Mouse (Mus musculus) E14TG2a.4 (cell line): ENCODE measurements around the gene Trappc12.

Experiments
- H3K27me3 ChIP-seq: 2 replicates; pipeline ENCODE4 v1.6.1; 2014; ENCODE audit warnings: low read length, control low read depth; ENCODE audit not compliant: insufficient read depth
- H3K36me3 ChIP-seq: 2 replicates; pipeline ENCODE4 v1.6.1; 2014; ENCODE audit warnings: low read length, control low read depth; ENCODE audit not compliant: insufficient read depth
- H3K4me1 ChIP-seq: replicated peaks from 2 replicates; pipeline ENCODE4 v1.6.1; 2014; ENCODE audit warnings: low read depth, low read length, control low read depth
- H3K4me3 ChIP-seq: replicated peaks from 2 replicates; pipeline ENCODE4 v1.5.1; 2014; ENCODE audit warnings: mild to moderate bottlenecking, low read length
- H3K9me3 ChIP-seq: 2 replicates; pipeline ENCODE4 v1.6.1; 2014; ENCODE audit warnings: low read length, control low read depth
- CTCF ChIP-seq: conservative IDR thresholded peaks from 2 replicates; pipeline ENCODE4 v1.5.1; 2014; ENCODE audit warnings: low read length
- NANOG ChIP-seq: IDR thresholded peaks from 2 replicates; pipeline ENCODE4 v1.6.1; 2014; ENCODE audit warnings: borderline replicate concordance, low read length, mixed read lengths
- POU5F1 ChIP-seq: IDR thresholded peaks from 2 replicates; pipeline ENCODE4 v1.6.1; 2014; ENCODE audit warnings: low read length, borderline replicate concordance

Trappc12 gene

GRCm38 (mm10) chr12:28688996-28689395 lies 61.3 kb downstream of the Trappc12 start:
- no peaks in the 10 kb centered on the region for H3K27me3 ChIP-seq
- no peak for TF ChIP-seq CTCF
- no peak for TF ChIP-seq NANOG
- no peak for TF ChIP-seq POU5F1
- peaks cover 12% of the 10 kb centered on the region for H3K4me1 ChIP-seq

GRCm38 (mm10) chr12:28686199-28686879 lies 63.9 kb downstream of the Trappc12 start:
- Histone ChIP-seq H3K4me1 (0 out of 2 replicates have a peak, but pooled peaks cover 5% of the 10 kb centered on the region), H3K36me3 (peaks cover 44% of the 10 kb centered on the region), H3K27me3 (no peaks in the 10 kb centered on the region), H3K4me3 (no peak overlapping the region), H3K9me3 (peaks cover 17% of the 10 kb centered on the region)
- TF ChIP-seq POU5F1 (no peak), NANOG (no peak), CTCF (no peak)

More at GRCm38 (mm10) chr12:28688996-28689395, 61.3 kb downstream of the Trappc12 start:
- peaks cover 47% of the 10 kb centered on the region for H3K36me3 ChIP-seq
- H3K9me3 ChIP-seq, result no peaks in the 10 kb centered on the region
- no peak overlapping the region for H3K4me3 ChIP-seq

GRCm38 (mm10) chr12:28685771-28686170 lies 64.5 kb downstream of the Trappc12 start:
- TF ChIP-seq NANOG (no peak), POU5F1 (no peak), CTCF (no peak)
- no peaks in the 10 kb centered on the region for H3K27me3 ChIP-seq
- peaks cover 17% of the 10 kb centered on the region for H3K9me3 ChIP-seq

GRCm38 (mm10) chr12:28684674-28685073 lies 65.6 kb downstream of the Trappc12 start:
- H3K4me1 ChIP-seq, result 0 out of 2 replicates have a peak, but pooled peaks cover 5% of the 10 kb centered on the region
- no peaks in the 10 kb centered on the region for H3K27me3 ChIP-seq
- H3K9me3 ChIP-seq, result peaks cover 17% of the 10 kb centered on the region
- H3K36me3 ChIP-seq, result peaks cover 44% of the 10 kb centered on the region
- H3K4me3 ChIP-seq, result no peak overlapping the region
- no peak for TF ChIP-seq CTCF
- TF ChIP-seq NANOG, result no peak
- no peak for TF ChIP-seq POU5F1

More at GRCm38 (mm10) chr12:28685771-28686170, 64.5 kb downstream of the Trappc12 start:
- Histone ChIP-seq H3K4me3 (no peak overlapping the region), H3K36me3 (peaks cover 44% of the 10 kb centered on the region), H3K4me1 (0 out of 2 replicates have a peak, but pooled peaks cover 5% of the 10 kb centered on the region)

GRCm38 (mm10) chr12:28675925-28676209 lies 74.4 kb downstream of the Trappc12 start:
- Histone ChIP-seq H3K36me3 (peaks cover 32% of the 10 kb centered on the region), H3K9me3 (no peaks in the 10 kb centered on the region; the same call in 1 of the 2 replicates), H3K4me3 (peak overlapping the region; percentile 80), H3K27me3 (no peaks in the 10 kb centered on the region), H3K4me1 (peaks cover 30% of the 10 kb centered on the region)
- no peak for TF ChIP-seq POU5F1
- TF ChIP-seq CTCF, result no peak
- no peak for TF ChIP-seq NANOG

GRCm38 (mm10) chr12:28675121-28675924 lies 74.9 kb downstream of the Trappc12 start, which contains the start of gene Adi1:
TSS of gene Adi1 (plus strand) at chr12:28675231.
- no peaks in the 10 kb centered on the region for H3K27me3 ChIP-seq
- H3K36me3 ChIP-seq, result peaks cover 27% of the 10 kb centered on the region
- H3K4me1 ChIP-seq, result peaks cover 30% of the 10 kb centered on the region
- no peaks in the 10 kb centered on the region; the same call in 1 of the 2 replicates for H3K9me3 ChIP-seq
- TF ChIP-seq POU5F1 (no peak), NANOG (no peak), CTCF (no peak)
- H3K4me3 ChIP-seq, result peak within 1 kb of the TSS; percentile 80

- Histone ChIP-seq H3K9me3 (no peaks in the 10 kb centered on the region; the same call in 1 of the 2 replicates), H3K4me3 (peak overlapping the region; percentile 80), H3K27me3 (no peaks in the 10 kb centered on the region), H3K36me3 (peaks cover 17% of the 10 kb centered on the region), H3K4me1 (peaks cover 30% of the 10 kb centered on the region)
- TF ChIP-seq POU5F1 (no peak), CTCF (no peak), NANOG (no peak)
These were observed 76.1 kb downstream of the Trappc12 start for GRCm38 (mm10) chr12:28674038-28674720.

GRCm38 (mm10) chr12:28667287-28667686 lies 83.0 kb downstream of the Trappc12 start:
- H3K4me1 ChIP-seq, result no peaks in the 10 kb centered on the region
- H3K4me3 ChIP-seq, result no peak overlapping the region
- H3K27me3 ChIP-seq, result no peaks in the 10 kb centered on the region
- H3K36me3 ChIP-seq, result no peaks in the 10 kb centered on the region
- TF ChIP-seq CTCF (no peak), POU5F1 (no peak), NANOG (no peak)
- no peaks in the 10 kb centered on the region for H3K9me3 ChIP-seq
